Mouse (Mus musculus): Measurements from ENCODE around the gene Ifrd1. TPM values are rescaled to one million over a fixed set of nuclear protein-coding genes. Genes with fewer than 3 reads are reported as not detected.
A peak's percentile ranks its signal among the peaks of the same experiment; 100 is the strongest.

Ifrd1 gene
- polyA plus RNA-seq, 2 experiments: 45.1 to 120 TPM

GRCm38 (mm10) chr12:40207909-40208308 lies 40.4 kb downstream of the Ifrd1 start:
- no peak for DNase-seq (ENCODE audit: low spot score)
- 0 out of 2 replicates have a peak, but pooled peaks cover 4% of the 10 kb centered on the region for H3K9me3 ChIP-seq (ENCODE audit: control insufficient read depth, low read length)
- H3K4me1 ChIP-seq (ENCODE audit: control insufficient read depth, insufficient read depth, low read length): 0 out of 2 replicates have a peak, but pooled peaks cover 4% of the 10 kb centered on the region
- H3K27me3 ChIP-seq (ENCODE audit: control insufficient read depth, insufficient read depth, low read length): no peaks in the 10 kb centered on the region
- WGBS: 95% methylated on average over 4 of the region's 4 CpGs
- no peak overlapping the region for H3K9ac ChIP-seq (ENCODE audit: low read depth, low read length, severe bottlenecking)
- H3K36me3 ChIP-seq (ENCODE audit: control insufficient read depth, insufficient read depth, low read length): peaks cover 74% of the 10 kb centered on the region
- no peak overlapping the region for H3K4me2 ChIP-seq (replicated peaks; ENCODE audit: low read depth, low read length, severe bottlenecking)
- TF ChIP-seq POLR2A (IDR thresholded peaks at IDR 0.05; ENCODE audit: borderline replicate concordance, extremely low read depth, insufficient read depth, insufficient read length): no peak
- no peak overlapping the region for H3K27ac ChIP-seq (replicated peaks; ENCODE audit: low read depth, low read length)
- H3K4me3 ChIP-seq (replicated peaks; ENCODE audit: low read length): no peak overlapping the region
- ATAC-seq (ENCODE audit: low FRiP score, low read depth): no peak

GRCm38 (mm10) chr12:40202161-40203035 lies 45.9 kb downstream of the Ifrd1 start:
- Histone ChIP-seq H3K4me1 (ENCODE audit: control insufficient read depth, insufficient read depth, low read length) (no peaks in the 10 kb centered on the region), H3K27ac (replicated peaks; ENCODE audit: low read depth, low read length) (no peak overlapping the region), H3K27me3 (ENCODE audit: control insufficient read depth, insufficient read depth, low read length) (no peaks in the 10 kb centered on the region), H3K9ac (ENCODE audit: low read depth, low read length, severe bottlenecking) (no peak overlapping the region), H3K4me3 (replicated peaks; ENCODE audit: low read length) (no peak overlapping the region), H3K36me3 (ENCODE audit: control insufficient read depth, insufficient read depth, low read length) (peaks cover 50% of the 10 kb centered on the region), H3K9me3 (ENCODE audit: control insufficient read depth, low read length) (no peaks in the 10 kb centered on the region), H3K4me2 (replicated peaks; ENCODE audit: low read depth, low read length, severe bottlenecking) (no peak overlapping the region)
- no peak for TF ChIP-seq POLR2A (IDR thresholded peaks at IDR 0.05; ENCODE audit: borderline replicate concordance, extremely low read depth, insufficient read depth, insufficient read length)
- ATAC-seq (ENCODE audit: low FRiP score, low read depth): no peak
- DNase-seq (ENCODE audit: low spot score): no peak
- 92% methylated on average over 7 of the region's 7 CpGs for WGBS

DNA sequence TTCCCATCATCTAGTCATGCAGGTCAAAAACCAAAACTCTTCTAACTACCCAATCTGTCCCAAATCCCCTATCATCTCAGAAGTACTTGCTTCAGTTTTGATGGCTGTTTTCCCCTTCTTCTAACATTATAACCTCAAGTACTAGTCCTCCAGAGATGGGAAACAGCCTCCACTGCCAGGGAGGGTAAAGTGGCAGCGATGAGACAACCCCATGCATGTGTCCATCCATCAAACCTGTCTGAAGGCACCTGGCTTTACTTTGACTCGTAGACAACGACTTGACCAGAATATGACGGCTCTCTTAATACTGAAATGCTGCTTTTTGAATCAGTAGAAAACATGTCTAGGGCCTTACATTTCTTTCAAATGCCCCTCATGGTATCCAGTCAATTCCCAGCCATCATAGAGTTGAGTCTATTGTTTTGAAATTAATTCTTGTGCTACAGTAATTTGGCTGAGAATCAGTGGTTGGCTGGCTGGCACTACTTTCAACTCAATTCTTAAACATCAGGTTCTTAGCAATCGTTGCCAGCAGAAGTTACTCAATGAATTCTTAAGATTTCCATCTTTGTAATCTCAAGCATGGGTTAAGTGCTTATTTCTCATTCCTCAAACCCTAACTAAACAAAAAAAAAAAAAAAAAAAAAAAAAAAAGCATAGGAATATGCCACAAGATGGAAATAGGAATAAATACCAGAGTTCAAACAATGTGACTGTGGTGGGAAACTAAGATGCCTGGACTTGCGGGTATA lies 47.6 kb downstream of the Ifrd1 start:
- 90% methylated on average over 6 of the region's 6 CpGs for WGBS
- H3K27me3 ChIP-seq (ENCODE audit: control insufficient read depth, insufficient read depth, low read length): no peaks in the 10 kb centered on the region
- no peaks in the 10 kb centered on the region for H3K9me3 ChIP-seq (ENCODE audit: control insufficient read depth, low read length)
- TF ChIP-seq POLR2A (IDR thresholded peaks at IDR 0.05; ENCODE audit: borderline replicate concordance, extremely low read depth, insufficient read depth, insufficient read length): no peak
- peaks cover 33% of the 10 kb centered on the region for H3K36me3 ChIP-seq (ENCODE audit: control insufficient read depth, insufficient read depth, low read length)
- no peak overlapping the region for H3K27ac ChIP-seq (replicated peaks; ENCODE audit: low read depth, low read length)
- H3K4me1 ChIP-seq (ENCODE audit: control insufficient read depth, insufficient read depth, low read length): no peaks in the 10 kb centered on the region
- no peak overlapping the region for H3K4me2 ChIP-seq (replicated peaks; ENCODE audit: low read depth, low read length, severe bottlenecking)
- no peak overlapping the region for H3K9ac ChIP-seq (ENCODE audit: low read depth, low read length, severe bottlenecking)
- H3K4me3 ChIP-seq (replicated peaks; ENCODE audit: low read length): no peak overlapping the region
- DNase-seq (ENCODE audit: low spot score) (no peak), ATAC-seq (ENCODE audit: low FRiP score, low read depth) (no peak)

- DNase-seq (ENCODE audit: low spot score) (no peak), ATAC-seq (ENCODE audit: low FRiP score, low read depth) (0 out of 2 replicates have a peak, but pooled peaks have one; percentile 37)
- H3K9me3 ChIP-seq (ENCODE audit: control insufficient read depth, low read length): no peaks in the 10 kb centered on the region
- no peak overlapping the region for H3K4me3 ChIP-seq (replicated peaks; ENCODE audit: low read length)
- no peak overlapping the region for H3K9ac ChIP-seq (ENCODE audit: low read depth, low read length, severe bottlenecking)
- H3K4me1 ChIP-seq (ENCODE audit: control insufficient read depth, insufficient read depth, low read length): no peaks in the 10 kb centered on the region
- TF ChIP-seq POLR2A (IDR thresholded peaks at IDR 0.05; ENCODE audit: borderline replicate concordance, extremely low read depth, insufficient read depth, insufficient read length): no peak
- WGBS: 42% methylated on average over 7 of the region's 7 CpGs
- no peaks in the 10 kb centered on the region for H3K27me3 ChIP-seq (ENCODE audit: control insufficient read depth, insufficient read depth, low read length)
- peaks cover 26% of the 10 kb centered on the region for H3K36me3 ChIP-seq (ENCODE audit: control insufficient read depth, insufficient read depth, low read length)
- H3K27ac ChIP-seq (replicated peaks; ENCODE audit: low read depth, low read length): no peak overlapping the region
- H3K4me2 ChIP-seq (replicated peaks; ENCODE audit: low read depth, low read length, severe bottlenecking): no peak overlapping the region
Measured at GRCm38 (mm10) chr12:40199795-40200402, 48.4 kb downstream of the Ifrd1 start.

DNA sequence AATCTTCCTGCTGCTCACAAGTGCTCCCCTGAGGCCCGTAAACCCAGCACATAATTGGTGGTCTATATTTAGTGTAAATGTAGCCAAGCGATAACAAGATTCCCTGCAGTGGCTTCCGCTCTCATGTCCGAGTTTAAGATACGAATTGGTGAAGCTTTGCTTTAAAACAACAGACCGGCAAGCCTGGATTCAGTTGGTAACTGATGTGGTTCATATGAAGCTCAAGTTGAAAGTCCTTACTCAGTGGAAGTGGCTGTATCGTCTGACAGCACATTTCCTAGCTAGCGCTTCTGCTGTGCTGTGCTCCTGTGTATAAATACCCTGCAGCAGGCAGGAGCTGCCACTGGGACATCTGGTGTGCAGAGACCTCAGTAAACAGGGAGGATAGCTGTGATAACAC lies 49.0 kb downstream of the Ifrd1 start, which contains the start of gene Lsmem1:
Gene Lsmem1 (minus strand): TSS at position 189 of the 400 bp plus-strand sequence.
- peaks cover 20% of the 10 kb centered on the region for H3K36me3 ChIP-seq (ENCODE audit: control insufficient read depth, insufficient read depth, low read length)
- 35% methylated on average over 8 of the region's 8 CpGs for WGBS
- DNase-seq (ENCODE audit: low spot score): no peak
- no peak for TF ChIP-seq POLR2A (IDR thresholded peaks at IDR 0.05; ENCODE audit: borderline replicate concordance, extremely low read depth, insufficient read depth, insufficient read length)
- no peaks in the 10 kb centered on the region for H3K9me3 ChIP-seq (ENCODE audit: control insufficient read depth, low read length)
- no peaks in the 10 kb centered on the region for H3K4me1 ChIP-seq (ENCODE audit: control insufficient read depth, insufficient read depth, low read length)
- ATAC-seq (ENCODE audit: low FRiP score, low read depth): no peak
- H3K4me3 ChIP-seq (replicated peaks; ENCODE audit: low read length): no peak within 1 kb of the TSS
- H3K9ac ChIP-seq (ENCODE audit: low read depth, low read length, severe bottlenecking): no peak within 1 kb of the TSS
- no peak within 1 kb of the TSS; the same call in 1 of the 2 replicates for H3K27ac ChIP-seq (replicated peaks; ENCODE audit: low read depth, low read length)
- H3K4me2 ChIP-seq (replicated peaks; ENCODE audit: low read depth, low read length, severe bottlenecking): no peak within 1 kb of the TSS
- H3K27me3 ChIP-seq (ENCODE audit: control insufficient read depth, insufficient read depth, low read length): no peaks in the 10 kb centered on the region

Data from limb, embryonic 14.5 days (tissue).